8 mouse cellular contexts compared by ENCODE assay signal in the genomic region with DNA sequence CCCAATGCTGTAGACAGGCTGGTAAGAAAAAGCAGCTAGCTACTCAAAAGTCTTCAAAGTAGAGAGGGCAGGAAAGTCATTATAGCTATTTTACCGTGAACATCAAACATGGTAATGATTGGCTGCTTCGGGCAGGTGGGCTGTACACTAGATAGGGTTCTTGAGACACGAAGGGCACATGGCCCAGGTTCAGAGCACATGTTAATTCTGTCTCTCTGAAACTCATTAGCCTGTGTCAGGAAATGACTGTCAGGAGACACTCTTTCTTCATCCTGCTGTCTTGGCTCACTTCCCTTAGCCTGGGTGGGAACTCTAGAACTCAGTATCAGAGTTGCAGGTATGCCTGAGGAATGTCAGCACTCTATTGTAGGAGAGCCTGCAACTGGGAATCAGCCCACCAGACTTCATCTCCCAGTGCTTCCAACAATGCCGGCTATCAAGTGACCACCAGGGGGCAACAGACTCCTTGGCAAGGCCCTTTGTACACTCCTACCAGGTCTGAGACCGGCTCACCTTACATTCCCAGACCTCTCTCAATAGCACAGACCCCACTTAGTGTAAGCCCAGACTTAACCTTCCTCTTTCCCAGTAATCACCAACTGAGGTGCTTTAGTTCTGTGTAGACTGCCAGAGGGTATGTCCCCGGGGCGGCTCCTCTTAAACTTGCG. TPM values are rescaled to one million over a fixed set of nuclear protein-coding genes. Genes with fewer than 3 reads are reported as not detected.
DNase-seq lines count a peak whose midpoint lies in the region; ATAC-seq lines count a peak whose summit lies in the region.

No protein-coding gene starts in this region.

- H3K4me1 ChIP-seq in liver, embryonic 12.5 days: peaks cover 34% of the 10 kb centered on the region
- H3K4me1 ChIP-seq in stomach, embryonic 15.5 days: peaks cover 16% of the 10 kb centered on the region; the same call in 1 of the 2 replicates

- DNase-seq in 416B (ENCODE audit: low read depth): peak; percentile 86
- DNase-seq in adrenal gland, adult 8-10 months: peak; percentile 63
- peak; percentile 77 for DNase-seq in embryo, embryonic 9.5 days (ENCODE audit: extremely low spot score)
- peak; percentile 59 for DNase-seq in heart, adult 8-10 months (ENCODE audit: low spot score)
- DNase-seq in kidney, adult 8-10 months: peak; percentile 75 to 80
- DNase-seq in natural killer cell, adult 2 months (ENCODE audit: low spot score in 2 of 2): peak; percentile 59 to 67

- H3K9ac ChIP-seq in liver, embryonic 12.5 days: no peak overlapping the region
- H3K9ac ChIP-seq in stomach, embryonic 15.5 days: no peak overlapping the region

- peak overlapping the region; percentile 36 for H3K4me2 ChIP-seq in liver, embryonic 12.5 days
- peak overlapping the region; percentile 32; the same call in 1 of the 2 replicates for H3K4me2 ChIP-seq in stomach, embryonic 15.5 days

- H3K27me3 ChIP-seq in liver, embryonic 12.5 days (replicated peaks): no peaks in the 10 kb centered on the region
- no peaks in the 10 kb centered on the region for H3K27me3 ChIP-seq in stomach, embryonic 15.5 days (replicated peaks)

- no peaks in the 10 kb centered on the region for H3K9me3 ChIP-seq in liver, embryonic 12.5 days (replicated peaks)
- no peaks in the 10 kb centered on the region for H3K9me3 ChIP-seq in stomach, embryonic 15.5 days

- 33% methylated on average over 8 of the region's 8 CpGs for WGBS in liver, embryonic 12.5 days (ENCODE audit: insufficient replicate concordance)
- 31% methylated on average over 8 of the region's 8 CpGs for WGBS in stomach, embryonic 15.5 days

- H3K27ac ChIP-seq in liver, embryonic 12.5 days: no peak overlapping the region
- H3K27ac ChIP-seq in stomach, embryonic 15.5 days: no peak overlapping the region

- H3K4me3 ChIP-seq in liver, embryonic 12.5 days: no peak overlapping the region
- H3K4me3 ChIP-seq in stomach, embryonic 15.5 days (replicated peaks): no peak overlapping the region

- ATAC-seq in liver, embryonic 12.5 days: peak; percentile 48
- 0 out of 2 replicates have a peak, but pooled peaks have one; percentile 32 for ATAC-seq in stomach, embryonic 15.5 days (ENCODE audit: insufficient read depth, low FRiP score, low read depth)

- no peaks in the 10 kb centered on the region for H3K36me3 ChIP-seq in liver, embryonic 12.5 days
- no peaks in the 10 kb centered on the region for H3K36me3 ChIP-seq in stomach, embryonic 15.5 days

RNA-seq across cellular contexts. Expression of a gene that starts 1.4 kb away (rescaled TPM):
- total RNA-seq in adrenal gland, adult 8-10 months (2022): 100 to 1,000 TPM; 123 to 161 (median 141) TPM
- total RNA-seq in heart, adult 8-10 months (2022): 10 to 100 TPM; 46.0 to 53.2 (median 47.4) TPM
- 16.3 and 16.5 TPM in 2 replicates for polyA plus RNA-seq in liver, embryonic 12.5 days (2016; fragmentation: Nextera tagmentation; extraction: Ambion mirVana)
- polyA plus RNA-seq in stomach, embryonic 15.5 days (2015; fragmentation: Nextera tagmentation; extraction: Ambion mirVana): 51.5 and 53.7 TPM in 2 replicates

RNA-seq across cellular contexts. Expression of a gene that starts 31.2 kb away (rescaled TPM):
- total RNA-seq in adrenal gland, adult 8-10 months (2022): not detected
- total RNA-seq in heart, adult 8-10 months (2022): not detected
- not detected in 2 replicates for polyA plus RNA-seq in liver, embryonic 12.5 days (2016; fragmentation: Nextera tagmentation; extraction: Ambion mirVana)
- polyA plus RNA-seq in stomach, embryonic 15.5 days (2015; fragmentation: Nextera tagmentation; extraction: Ambion mirVana): not detected in 2 replicates
